Mouse (Mus musculus) inflammation-experienced regulatory T-cells, adult 16 weeks (primary cell): ENCODE results near the gene Ell2. TPM values are rescaled to one million over a fixed set of nuclear protein-coding genes. Genes with fewer than 3 reads are reported as not detected.

Experiments
- polyA plus RNA-seq: library from polyadenylated mRNA; unstranded; fragments of 100-300 nt; shearing (Covaris generic); gene quantifications from one replicate; pipeline ENCODE4 v1.2.1, GENCODE M21; 2017

The Ell2 gene
- 6.7 TPM for polyA plus RNA-seq

GRCm38 (mm10) chr13:75706457-75706856 lies at the start of gene Ell2:
Gene Ell2, plus strand, starts transcription at chr13:75706757.

Other genes with a start within 250 kb of the Ell2 start
- gene Glrx, start 133.1 kb downstream of the Ell2 start, polyA plus RNA-seq: 269 TPM
- gene Rhobtb3, start 237.2 kb downstream of the Ell2 start, polyA plus RNA-seq: not detected